Mouse (Mus musculus) limb, embryonic 14.5 days (tissue): ENCODE results near the gene 9130019O22Rik. TPM values are rescaled to one million over a fixed set of nuclear protein-coding genes. Genes with fewer than 3 reads are reported as not detected.
A peak's percentile ranks its signal among the peaks of the same experiment; 100 is the strongest.
"Not testable (repeated sequence)": the region's sequence is repeated elsewhere in the genome, so short reads cannot be mapped to it uniquely, and the experiment has no call there.

Experiments used
- ATAC-seq: fragments of 200-750 bp; cut with Nextera tagmentation; 2 replicates; pipeline ENCODE4 v1.8.0; 2017; ENCODE audit warnings: low read depth, moderate number of reproducible peaks, moderate TSS enrichment; ENCODE audit not compliant: low FRiP score
- DNase-seq: peaks from one replicate; pipeline ENCODE4 v3.0.0-alpha.2; 2015; ENCODE audit warnings: low spot score
- H3K27ac ChIP-seq: fragments of 300-500 bp; sonication (generic); replicated peaks from 2 replicates; pipeline ENCODE4 v1.5.1; 2014; ENCODE audit warnings: low read depth, mild to moderate bottlenecking, low read length, moderate library complexity, mixed read lengths
- H3K27me3 ChIP-seq: fragments of 300-500 bp; sonication (generic); 2 replicates; pipeline ENCODE4 v1.6.1; 2014; ENCODE audit warnings: low read length, mixed read lengths; ENCODE audit not compliant: control insufficient read depth, insufficient read depth
- H3K36me3 ChIP-seq: fragments of 300-500 bp; sonication (generic); 2 replicates; pipeline ENCODE4 v1.6.1; 2014; ENCODE audit warnings: mild to moderate bottlenecking, low read length, moderate library complexity, mixed read lengths; ENCODE audit not compliant: control insufficient read depth, insufficient read depth
- H3K4me1 ChIP-seq: fragments of 300-500 bp; sonication (generic); 2 replicates; pipeline ENCODE4 v1.6.1; 2014; ENCODE audit warnings: antibody characterized with exemption, low read length, mixed read lengths; ENCODE audit not compliant: control insufficient read depth, insufficient read depth
- H3K4me2 ChIP-seq: fragments of 300-500 bp; sonication (generic); replicated peaks from 2 replicates; pipeline ENCODE4 v1.6.1; 2014; ENCODE audit warnings: low read depth, mild to moderate bottlenecking, low read length, moderate library complexity; ENCODE audit not compliant: severe bottlenecking
- H3K4me3 ChIP-seq: fragments of 300-500 bp; sonication (generic); replicated peaks from 2 replicates; pipeline ENCODE4 v1.5.1; 2014; ENCODE audit warnings: low read length
- H3K9ac ChIP-seq: fragments of 300-500 bp; sonication (generic); 2 replicates; pipeline ENCODE4 v1.6.1; 2014; ENCODE audit warnings: mild to moderate bottlenecking, low read depth, low read length, moderate library complexity; ENCODE audit not compliant: severe bottlenecking
- H3K9me3 ChIP-seq: fragments of 300-500 bp; sonication (generic); 2 replicates; pipeline ENCODE4 v1.6.1; 2016; ENCODE audit warnings: low read length; ENCODE audit not compliant: control insufficient read depth
- POLR2A ChIP-seq: fragments of 200-500 bp; IDR thresholded peaks from 2 replicates; pipeline ENCODE4 v1.8.0; 2012; ENCODE audit warnings: inconsistent platforms, mild to moderate bottlenecking, moderate library complexity, borderline replicate concordance; ENCODE audit not compliant: insufficient read depth, insufficient read length; ENCODE audit errors: extremely low read depth
- WGBS: fragments of 180-500 bp; shearing (Covaris S2); extraction: QIAGEN DNeasy Blood & Tissue Kit; methylation state at CpG from one replicate; pipeline ENCODE4 v1.1.7; 2014; 5-methylcytosine and 5-hydroxymethylcytosine counted together
- polyA plus RNA-seq, 2 experiments: library from polyadenylated mRNA; depleted of rRNA in 1 of 2; stranded (reverse) in 1 of 2; unstranded in 1 of 2; fragments of >200 nt; fragmentation: Nextera tagmentation in 1 of 2; extraction: Ambion mirVana in 1 of 2; gene quantifications; 2 replicates each; pipeline versions ENCODE4 v1.2.1 to v1.2.3; 2012 to 2014

The 9130019O22Rik gene
- polyA plus RNA-seq, 2 experiments, result 3.9 to 6.4 TPM

DNA sequence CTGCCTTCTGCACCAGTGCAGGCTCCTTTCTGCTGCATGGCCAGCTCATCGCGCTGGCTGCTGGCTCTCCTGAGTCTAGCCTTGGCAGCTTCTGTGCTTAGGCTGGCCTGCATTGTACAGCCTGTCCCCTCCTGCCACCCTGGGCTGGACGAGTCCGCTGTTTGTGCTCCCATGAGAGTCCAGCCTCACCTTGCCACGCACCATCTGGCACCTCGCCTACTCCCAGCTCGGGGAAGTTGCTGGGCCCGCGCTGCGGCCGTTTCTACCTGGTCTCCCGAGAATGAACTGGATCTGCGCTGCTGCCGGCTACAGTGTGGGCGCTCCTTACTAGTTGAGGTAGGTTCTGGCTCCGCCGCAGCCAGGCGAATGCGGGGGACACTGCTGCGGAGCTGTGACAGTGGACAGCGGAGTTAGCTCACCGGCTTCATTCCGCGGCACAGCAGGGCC is 23.5 kb downstream of the 9130019O22Rik start:
- no peaks in the 10 kb centered on the region for H3K36me3 ChIP-seq
- no peak for DNase-seq
- H3K9ac ChIP-seq, result peak overlapping the region; percentile 60
- H3K4me2 ChIP-seq, result peak overlapping the region; percentile 72
- peaks cover 8% of the 10 kb centered on the region; the same call in 1 of the 2 replicates for H3K4me1 ChIP-seq
- peak overlapping the region; percentile 37 for H3K4me3 ChIP-seq
- WGBS, result 0% methylated on average over 17 of the region's 24 CpGs
- no peaks in the 10 kb centered on the region for H3K9me3 ChIP-seq
- no peak overlapping the region for H3K27ac ChIP-seq
- TF ChIP-seq POLR2A, result no peak
- no peak for ATAC-seq
- no peaks in the 10 kb centered on the region; the same call in 1 of the 2 replicates for H3K27me3 ChIP-seq

DNA sequence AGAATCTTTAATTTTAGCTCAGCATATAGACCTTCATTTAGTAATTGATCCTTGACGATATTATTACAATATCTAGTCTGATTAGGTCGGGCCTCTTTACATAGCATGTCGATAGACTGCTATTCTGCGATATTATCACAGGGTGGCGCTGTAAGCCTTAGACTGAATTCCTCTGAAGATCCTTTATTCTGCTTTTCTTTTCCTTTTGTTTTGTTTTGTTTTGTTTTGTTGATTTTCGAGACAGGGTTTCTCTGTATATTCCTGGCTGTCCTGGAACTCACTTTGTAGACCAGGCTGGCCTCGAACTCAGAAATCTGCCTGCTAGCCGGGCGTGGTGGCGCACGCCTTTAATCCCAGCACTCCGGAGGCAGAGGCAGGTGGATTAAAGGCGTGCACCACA is 24.5 kb downstream of the 9130019O22Rik start:
- WGBS, result 24% methylated on average over 13 of the region's 13 CpGs
- DNase-seq, result peak; percentile 75
- not testable (repeated sequence) for ATAC-seq, H3K9ac ChIP-seq, H3K4me1 ChIP-seq, H3K36me3 ChIP-seq, H3K27me3 ChIP-seq, H3K4me3 ChIP-seq, H3K9me3 ChIP-seq, H3K27ac ChIP-seq
- H3K4me2 ChIP-seq, result 0 out of 2 replicates have a peak overlapping the region, but pooled peaks have one; percentile 7

DNA sequence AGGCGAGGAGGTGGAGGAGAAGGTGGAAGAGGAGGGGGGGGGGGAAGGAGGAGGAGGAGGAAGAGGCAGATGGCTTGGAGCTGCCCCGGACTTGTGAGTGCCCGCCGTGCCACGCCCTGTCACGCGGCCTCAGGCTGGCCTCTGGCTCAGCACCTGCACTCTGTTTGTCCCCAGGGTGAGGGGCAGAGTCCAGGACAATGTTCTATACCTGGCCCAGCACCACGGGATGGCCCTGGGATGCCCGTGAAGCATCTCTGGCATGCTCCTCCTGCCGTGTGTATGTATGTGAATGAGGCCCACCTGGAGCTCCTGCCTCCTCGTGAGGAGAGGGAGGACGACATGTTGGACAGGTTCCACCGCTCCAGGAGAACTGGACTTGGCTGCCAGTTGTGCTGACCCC is 25.5 kb downstream of the 9130019O22Rik start:
- Histone ChIP-seq H3K36me3 (no peaks in the 10 kb centered on the region), H3K4me1 (peaks cover 8% of the 10 kb centered on the region; the same call in 1 of the 2 replicates), H3K9ac (no peak overlapping the region), H3K4me2 (no peak overlapping the region), H3K27me3 (no peaks in the 10 kb centered on the region; the same call in 1 of the 2 replicates), H3K9me3 (no peaks in the 10 kb centered on the region), H3K4me3 (no peak overlapping the region), H3K27ac (no peak overlapping the region)
- no peak for TF ChIP-seq POLR2A
- 38% methylated on average over 11 of the region's 13 CpGs for WGBS
- DNase-seq (no peak), ATAC-seq (no peak)

DNA sequence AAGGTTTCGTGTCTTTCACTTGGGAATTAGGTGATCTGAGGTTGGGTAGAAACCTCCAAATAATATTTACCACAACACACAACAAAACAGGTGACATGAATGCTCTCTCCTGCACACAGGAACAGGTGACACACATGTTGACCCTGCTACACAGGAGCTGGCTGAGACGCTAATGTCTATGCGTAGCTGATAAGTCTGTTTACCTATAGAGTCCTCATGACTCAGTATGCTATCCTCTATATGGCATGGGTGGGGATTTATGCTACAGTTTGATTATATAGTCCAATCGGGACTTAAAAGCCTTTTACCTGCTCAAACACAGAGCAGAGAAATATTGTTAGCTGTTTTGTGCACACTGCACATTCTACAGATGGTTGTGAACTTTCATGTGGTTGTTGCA is 26.7 kb downstream of the 9130019O22Rik start:
- WGBS, result 72% methylated on average over 4 of the region's 4 CpGs
- H3K9ac ChIP-seq, result no peak overlapping the region

DNA sequence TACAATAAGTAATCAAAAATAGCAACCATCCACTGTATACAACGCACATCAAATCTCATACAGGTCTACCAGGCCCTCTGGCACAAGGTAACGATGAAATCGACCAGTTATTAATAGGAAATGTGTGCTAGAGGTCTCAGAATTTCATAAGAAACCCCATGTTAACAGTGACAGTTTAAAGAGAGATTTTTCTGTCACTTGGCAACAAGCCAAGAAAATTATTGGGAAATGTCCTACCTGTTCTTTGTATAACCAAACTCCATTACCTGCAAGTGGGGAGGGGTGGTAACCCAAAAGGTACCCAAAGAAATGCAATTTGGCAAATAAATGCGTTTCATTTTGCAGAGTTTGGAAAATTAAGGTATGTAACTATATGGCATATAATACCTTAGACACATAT is 28.5 kb downstream of the 9130019O22Rik start:
- no peak for TF ChIP-seq POLR2A
- Histone ChIP-seq H3K27ac (no peak overlapping the region), H3K27me3 (no peaks in the 10 kb centered on the region; the same call in 1 of the 2 replicates), H3K4me1 (peaks cover 3% of the 10 kb centered on the region; the same call in 1 of the 2 replicates), H3K36me3 (no peaks in the 10 kb centered on the region), H3K4me2 (no peak overlapping the region), H3K9me3 (no peaks in the 10 kb centered on the region), H3K4me3 (no peak overlapping the region), H3K9ac (no peak overlapping the region)
- WGBS, result 59% methylated on average over 4 of the region's 4 CpGs
- DNase-seq (no peak), ATAC-seq (no peak)

More for the DNA sequence above, 26.7 kb downstream of the 9130019O22Rik start:
- no peaks in the 10 kb centered on the region; the same call in 1 of the 2 replicates for H3K27me3 ChIP-seq
- H3K4me1 ChIP-seq, result peaks cover 8% of the 10 kb centered on the region; the same call in 1 of the 2 replicates
- H3K36me3 ChIP-seq, result no peaks in the 10 kb centered on the region
- ATAC-seq (no peak), DNase-seq (no peak)
- no peak overlapping the region for H3K27ac ChIP-seq
- H3K9me3 ChIP-seq, result no peaks in the 10 kb centered on the region
- no peak for TF ChIP-seq POLR2A
- H3K4me2 ChIP-seq, result no peak overlapping the region
- H3K4me3 ChIP-seq, result no peak overlapping the region

DNA sequence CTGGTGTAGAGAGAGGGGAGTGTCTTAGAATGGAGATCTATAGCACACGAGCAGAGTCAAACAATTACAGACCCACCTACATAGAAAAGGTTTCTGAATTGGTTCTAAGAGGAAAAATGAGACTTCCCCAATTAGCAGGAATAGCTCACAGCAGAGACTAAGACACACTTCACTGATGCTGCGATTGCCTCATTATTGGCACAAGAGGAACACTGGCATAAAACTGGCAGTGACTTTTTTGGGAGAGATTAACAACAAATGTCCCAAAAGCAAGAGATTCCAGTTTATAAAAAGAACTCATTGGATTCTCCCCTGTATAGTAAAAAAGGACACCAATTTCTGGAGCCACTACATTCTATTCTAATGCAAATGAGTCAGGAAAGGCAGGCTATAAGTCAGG is 29.1 kb downstream of the 9130019O22Rik start:
- no peaks in the 10 kb centered on the region for H3K36me3 ChIP-seq
- no peaks in the 10 kb centered on the region for H3K9me3 ChIP-seq
- H3K9ac ChIP-seq, result no peak overlapping the region
- no peaks in the 10 kb centered on the region for H3K4me1 ChIP-seq
- DNase-seq (no peak), ATAC-seq (no peak)
- H3K4me3 ChIP-seq, result no peak overlapping the region
- 66% methylated on average over 2 of the region's 2 CpGs for WGBS
- TF ChIP-seq POLR2A, result no peak
- H3K4me2 ChIP-seq, result no peak overlapping the region
- no peaks in the 10 kb centered on the region; the same call in 1 of the 2 replicates for H3K27me3 ChIP-seq
- no peak overlapping the region for H3K27ac ChIP-seq
